Mouse (Mus musculus): ENCODE data around the gene Mat2a.
"Not testable (repeated sequence)": the region's sequence is repeated elsewhere in the genome, so short reads cannot be mapped to it uniquely, and the experiment has no call there.

Mat2a gene

GRCm38 (mm10) chr6:72454833-72455373 lies 15.5 kb upstream of the Mat2a start:
- DNase-seq (ENCODE audit: low spot score in 2 of 2): no peak

- DNase-seq (ENCODE audit: low spot score in 2 of 2): peak in 1 of 2 experiments; percentile 29
Measured at GRCm38 (mm10) chr6:72454072-72454746, 14.9 kb upstream of the Mat2a start.

- DNase-seq (ENCODE audit: low spot score in 2 of 2): no peak
Measured at GRCm38 (mm10) chr6:72453578-72453977, 14.2 kb upstream of the Mat2a start.

GRCm38 (mm10) chr6:72452329-72452728 lies 13.0 kb upstream of the Mat2a start:
- no peak for DNase-seq (ENCODE audit: low spot score in 2 of 2)

GRCm38 (mm10) chr6:72451778-72452177 lies 12.4 kb upstream of the Mat2a start:
- not testable (repeated sequence) for DNase-seq (ENCODE audit: low spot score in 2 of 2)

GRCm38 (mm10) chr6:72447487-72447886 lies 8.1 kb upstream of the Mat2a start:
- no peak for DNase-seq (ENCODE audit: low spot score in 2 of 2)

GRCm38 (mm10) chr6:72445011-72445410 lies 5.7 kb upstream of the Mat2a start:
- DNase-seq (ENCODE audit: low spot score in 2 of 2): no peak

GRCm38 (mm10) chr6:72442921-72443604 lies 3.7 kb upstream of the Mat2a start:
- no peak for DNase-seq (ENCODE audit: low spot score in 2 of 2)

GRCm38 (mm10) chr6:72440186-72440990 lies 1.0 kb upstream of the Mat2a start:
- DNase-seq (ENCODE audit: low spot score in 2 of 2): no peak

- DNase-seq (ENCODE audit: low spot score in 2 of 2): peak; percentile 83 to 92
Measured at GRCm38 (mm10) chr6:72438862-72439354, 450 bp downstream of the Mat2a start.

GRCm38 (mm10) chr6:72438226-72438625 lies 1.1 kb downstream of the Mat2a start:
- no peak for DNase-seq (ENCODE audit: low spot score in 2 of 2)

GRCm38 (mm10) chr6:72432153-72432552 lies 7.2 kb downstream of the Mat2a start:
- no peak for DNase-seq (ENCODE audit: low spot score in 2 of 2)

- no peak for DNase-seq (ENCODE audit: low spot score in 2 of 2)
Measured at GRCm38 (mm10) chr6:72430989-72431921, 8.1 kb downstream of the Mat2a start.

GRCm38 (mm10) chr6:72429061-72429842 lies 10.1 kb downstream of the Mat2a start:
- DNase-seq (ENCODE audit: low spot score in 2 of 2): no peak

- DNase-seq (ENCODE audit: low spot score in 2 of 2): peak; percentile 68 to 87
Measured at GRCm38 (mm10) chr6:72428036-72428435, 11.3 kb downstream of the Mat2a start.

- peak in 1 of 2 experiments; percentile 58 for DNase-seq (ENCODE audit: low spot score in 2 of 2)
Measured at GRCm38 (mm10) chr6:72425646-72426045, 13.7 kb downstream of the Mat2a start.

- DNase-seq (ENCODE audit: low spot score in 2 of 2): no peak
Measured at GRCm38 (mm10) chr6:72420901-72421300, 18.5 kb downstream of the Mat2a start.

- DNase-seq (ENCODE audit: low spot score in 2 of 2): no peak
Measured at GRCm38 (mm10) chr6:72419806-72420205, 19.6 kb downstream of the Mat2a start.

GRCm38 (mm10) chr6:72418279-72418678 lies 21.1 kb downstream of the Mat2a start:
- DNase-seq (ENCODE audit: low spot score in 2 of 2): no peak

All from spleen, postnatal 4 days (tissue).